Mouse (Mus musculus): ENCODE measurements around the gene Sap30. TPM values are rescaled to one million over a fixed set of nuclear protein-coding genes. Genes with fewer than 3 reads are reported as not detected.
A peak's percentile ranks its signal among the peaks of the same experiment; 100 is the strongest.

The Sap30 gene
- total RNA-seq, 2 experiments from 2014 or later = 13.9 to 16.1 TPM

GRCm38 (mm10) chr8:57503641-57504040 is 16.0 kb upstream of the Sap30 start:
- intact Hi-C loops (cut with DNase I) = no loop called here
- DNase-seq (ENCODE audit: low spot score) = no peak

GRCm38 (mm10) chr8:57498847-57499511 is 11.3 kb upstream of the Sap30 start:
- no peak for DNase-seq (ENCODE audit: low spot score)
- intact Hi-C loops (cut with DNase I) = no loop called here

- no peak for DNase-seq (ENCODE audit: low spot score)
- intact Hi-C loops (cut with DNase I) = no loop called here
These were observed 10.8 kb upstream of the Sap30 start for GRCm38 (mm10) chr8:57498494-57498846.

GRCm38 (mm10) chr8:57491873-57492272 is 4.2 kb upstream of the Sap30 start:
- intact Hi-C loops (cut with DNase I) = no loop called here
- no peak for DNase-seq (ENCODE audit: low spot score)

- DNase-seq (ENCODE audit: low spot score) = no peak
- intact Hi-C loops (cut with DNase I) = loop anchor here (2.0 to 5.0 kb wide), 4 partner anchors 21 to 162 kb away; partner anchors contain the start of genes Galnt7 and Hmgb2
These were observed 2.2 kb upstream of the Sap30 start for GRCm38 (mm10) chr8:57489896-57490295.

GRCm38 (mm10) chr8:57489366-57489765 is 1.7 kb upstream of the Sap30 start:
- DNase-seq (ENCODE audit: low spot score) = no peak
- intact Hi-C loops (cut with DNase I) = loop anchor here (2.0 to 5.0 kb wide), 4 partner anchors 21 to 163 kb away; partner anchors contain the start of genes Galnt7 and Hmgb2

- intact Hi-C loops (cut with DNase I) = loop anchor here (2.0 to 5.0 kb wide), 4 partner anchors 22 to 164 kb away; partner anchors contain the start of genes Galnt7 and Hmgb2
- peak; percentile 27 for DNase-seq (ENCODE audit: low spot score)
These were observed 679 bp upstream of the Sap30 start for GRCm38 (mm10) chr8:57488312-57488765.

GRCm38 (mm10) chr8:57486491-57487440 is 894 bp downstream of the Sap30 start:
- intact Hi-C loops (cut with DNase I) = loop anchor here (5.0 kb wide), 3 partner anchors 46 to 166 kb away; partner anchors contain the start of gene Galnt7
- DNase-seq (ENCODE audit: low spot score) = peak; percentile 28

GRCm38 (mm10) chr8:57480606-57481005 is 7.1 kb downstream of the Sap30 start:
- DNase-seq (ENCODE audit: low spot score) = no peak
- intact Hi-C loops (cut with DNase I) = no loop called here

GRCm38 (mm10) chr8:57479700-57480099 is 8.0 kb downstream of the Sap30 start:
- intact Hi-C loops (cut with DNase I) = no loop called here
- no peak for DNase-seq (ENCODE audit: low spot score)

- DNase-seq (ENCODE audit: low spot score) = no peak
- intact Hi-C loops (cut with DNase I) = no loop called here
These were observed 9.3 kb downstream of the Sap30 start for GRCm38 (mm10) chr8:57478406-57478805.

GRCm38 (mm10) chr8:57473751-57474150 is 13.9 kb downstream of the Sap30 start:
- no peak for DNase-seq (ENCODE audit: low spot score)
- intact Hi-C loops (cut with DNase I) = no loop called here

GRCm38 (mm10) chr8:57470863-57471262 is 16.8 kb downstream of the Sap30 start:
- intact Hi-C loops (cut with DNase I) = no loop called here
- no peak for DNase-seq (ENCODE audit: low spot score)

- DNase-seq (ENCODE audit: low spot score) = peak; percentile 85
- intact Hi-C loops (cut with DNase I) = no loop called here
These were observed 19.0 kb downstream of the Sap30 start for GRCm38 (mm10) chr8:57468624-57469023.

- DNase-seq (ENCODE audit: low spot score) = no peak
- intact Hi-C loops (cut with DNase I) = no loop called here
These were observed 23.9 kb downstream of the Sap30 start for GRCm38 (mm10) chr8:57463757-57464156.

GRCm38 (mm10) chr8:57462839-57463238 is 24.8 kb downstream of the Sap30 start:
- intact Hi-C loops (cut with DNase I) = no loop called here
- DNase-seq (ENCODE audit: low spot score) = no peak

- DNase-seq (ENCODE audit: low spot score) = no peak
- intact Hi-C loops (cut with DNase I) = no loop called here
These were observed 29.7 kb downstream of the Sap30 start for GRCm38 (mm10) chr8:57457942-57458341.

GRCm38 (mm10) chr8:57457152-57457551 is 30.5 kb downstream of the Sap30 start:
- intact Hi-C loops (cut with DNase I) = no loop called here
- no peak for DNase-seq (ENCODE audit: low spot score)

GRCm38 (mm10) chr8:57455765-57456164 is 31.9 kb downstream of the Sap30 start, which contains the start of gene Scrg1:
Scrg1 (plus strand) TSS chr8:57455923.
- no peak for DNase-seq (ENCODE audit: low spot score)
- intact Hi-C loops (cut with DNase I) = no loop called here

GRCm38 (mm10) chr8:57453361-57453760 is 34.3 kb downstream of the Sap30 start:
- intact Hi-C loops (cut with DNase I) = no loop called here
- DNase-seq (ENCODE audit: low spot score) = no peak

- no peak for DNase-seq (ENCODE audit: low spot score)
- intact Hi-C loops (cut with DNase I) = no loop called here
These were observed 35.8 kb downstream of the Sap30 start for GRCm38 (mm10) chr8:57451896-57452295.

All from heart, postnatal 25 days (tissue).